Mouse (Mus musculus) gastrocnemius, adult 8-10 months (tissue): ENCODE results near the gene Ivd. TPM values are rescaled to one million over a fixed set of nuclear protein-coding genes. Genes with fewer than 3 reads are reported as not detected.
A peak's percentile ranks its signal among the peaks of the same experiment; 100 is the strongest.

Experiments
- DNase-seq, 2 experiments: peaks; one replicate each; pipeline ENCODE4 v3.0.0; 2022; ENCODE audit warnings: low spot score in 2 of 2
- total RNA-seq, 4 experiments: library from RNA; stranded (reverse); gene quantifications; 2 replicates each; pipeline ENCODE4 v1.2.4; 2022

The Ivd gene
- total RNA-seq, 4 experiments from 2014 or later = 121 to 159 (median 140) TPM

DNA sequence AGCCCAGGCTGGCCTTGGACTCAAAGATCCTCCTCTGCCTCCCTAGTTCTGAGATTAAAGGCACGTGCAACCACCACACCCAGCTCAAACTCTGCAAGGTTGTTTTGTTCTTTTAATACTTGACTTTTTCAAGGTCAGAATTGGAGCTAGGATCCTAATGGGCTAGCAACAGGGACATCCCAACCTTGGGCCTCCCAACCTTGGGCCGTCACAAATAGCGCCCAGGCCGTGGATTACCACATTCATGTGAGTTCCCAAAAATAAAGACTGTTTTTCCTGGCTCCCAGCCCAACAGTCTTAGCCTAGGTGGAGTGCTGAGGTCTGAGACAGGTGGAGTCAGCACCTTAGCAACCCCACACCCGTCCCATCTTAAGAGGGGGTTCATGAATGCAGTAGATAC lies 20.2 kb downstream of the Ivd start:
- DNase-seq = no peak

DNA sequence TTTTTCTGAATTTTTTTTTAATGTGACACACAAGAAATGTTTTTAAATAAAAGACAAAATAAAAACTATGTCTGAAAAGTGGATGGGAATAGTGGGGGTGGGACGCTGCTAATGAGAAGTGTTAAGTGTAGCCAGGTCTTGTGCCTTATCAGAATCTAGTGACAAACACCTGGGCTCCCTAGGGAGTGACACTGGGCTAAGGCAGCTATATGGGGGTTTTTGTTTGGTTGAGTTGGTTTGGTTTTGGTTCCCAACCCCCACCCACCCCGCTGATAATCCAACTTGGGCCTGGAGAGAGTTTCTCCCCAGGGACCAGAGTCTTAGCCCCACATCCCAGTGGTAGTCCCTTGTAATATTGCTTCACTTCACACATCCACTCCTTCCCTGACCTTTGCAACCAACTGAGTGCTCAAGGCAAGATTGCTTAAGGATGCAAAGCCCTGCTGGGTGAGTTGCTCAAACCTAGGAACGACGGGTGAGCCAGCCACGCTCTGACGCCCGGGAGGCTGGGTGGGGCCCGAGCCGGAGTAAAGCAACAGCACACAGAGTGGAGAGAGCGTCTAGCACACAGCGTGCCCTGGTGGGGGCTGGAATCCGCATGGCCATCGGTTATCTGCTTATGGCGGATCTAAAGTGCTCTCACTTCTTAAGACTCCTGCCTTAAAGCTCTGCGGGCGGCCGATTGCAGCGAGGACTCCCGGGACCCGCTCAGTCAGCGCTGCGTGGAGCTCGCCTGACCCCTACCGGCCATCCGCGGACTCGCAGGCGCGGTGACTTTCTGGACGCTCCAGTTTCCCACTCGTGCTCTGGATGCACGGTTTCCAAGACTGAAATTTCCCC lies 21.3 kb downstream of the Ivd start:
- DNase-seq = peak; percentile 71 to 73

DNA sequence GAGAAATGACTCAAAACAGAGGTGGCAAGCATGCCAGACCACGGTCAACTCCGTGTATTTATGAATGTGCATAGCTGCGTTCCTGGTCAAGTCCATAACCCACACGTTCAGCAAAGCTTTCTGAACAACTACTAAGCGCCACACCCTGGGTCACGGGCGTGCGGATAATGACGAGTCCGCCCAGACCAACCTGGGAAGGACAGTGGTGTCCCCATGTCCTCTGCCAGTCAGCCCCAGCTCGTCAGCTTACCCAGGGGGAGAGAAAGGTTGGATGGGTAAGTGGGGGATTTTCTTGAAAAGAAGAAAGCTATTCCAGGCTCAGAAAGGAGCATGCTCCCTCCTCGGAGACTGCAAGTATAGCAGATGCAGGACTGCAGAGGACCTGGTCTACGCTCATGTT lies 25.7 kb downstream of the Ivd start:
- no peak for DNase-seq

DNA sequence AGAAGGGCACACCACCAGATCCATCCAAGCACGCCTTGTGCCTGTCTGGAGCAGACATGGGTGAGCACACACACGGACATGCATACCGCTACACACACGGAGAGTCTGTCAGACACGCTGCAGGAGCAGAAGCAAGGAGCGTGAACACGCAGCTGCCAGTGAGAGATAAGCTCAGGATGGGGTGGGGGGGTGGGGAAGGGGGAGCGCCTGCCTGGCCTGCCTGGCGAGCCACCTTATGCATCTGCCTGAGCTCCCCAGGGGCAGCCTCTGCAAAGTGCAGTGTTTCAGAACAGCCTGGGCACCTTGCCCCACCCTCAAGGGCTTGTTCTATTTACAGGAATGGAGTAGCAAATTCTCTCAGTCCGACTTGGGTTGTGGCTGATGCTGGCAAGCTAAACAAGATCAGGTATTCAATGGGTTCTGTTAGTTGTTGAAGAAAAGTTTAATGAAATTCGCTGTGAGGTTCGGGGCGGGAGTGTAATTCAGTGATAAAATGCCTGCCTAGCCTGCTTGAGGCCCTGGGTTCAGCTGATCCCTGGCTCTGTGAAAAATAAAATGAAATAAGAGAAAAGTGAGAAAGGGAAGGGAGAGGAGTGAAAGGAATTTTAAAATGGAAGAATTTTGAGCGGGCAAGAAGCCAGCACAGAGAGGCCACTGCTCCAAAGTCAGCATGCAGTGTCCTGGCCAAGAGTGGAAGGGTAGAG lies 26.2 kb downstream of the Ivd start:
- DNase-seq = peak in 1 of 2 experiments; percentile 52

DNA sequence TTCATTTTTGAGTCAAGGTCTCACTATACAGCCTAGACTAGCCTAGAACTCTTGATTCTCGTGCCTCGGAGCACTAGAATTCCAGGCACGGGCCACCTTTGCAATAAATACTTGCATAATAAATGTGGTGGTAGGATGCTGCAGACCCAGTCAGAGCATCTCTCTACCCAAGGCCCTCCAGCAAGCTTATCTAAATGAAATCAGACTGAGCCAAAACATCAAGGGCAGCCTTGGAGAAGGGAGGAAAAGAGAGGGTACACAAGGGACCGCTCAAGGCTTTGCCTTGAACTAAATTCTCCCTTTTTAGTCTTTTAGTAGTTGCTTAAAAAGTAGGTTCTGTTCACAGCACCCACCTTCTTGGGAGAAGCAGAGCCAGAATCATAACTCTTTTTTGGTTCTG lies 29.4 kb downstream of the Ivd start:
- DNase-seq = no peak

DNA sequence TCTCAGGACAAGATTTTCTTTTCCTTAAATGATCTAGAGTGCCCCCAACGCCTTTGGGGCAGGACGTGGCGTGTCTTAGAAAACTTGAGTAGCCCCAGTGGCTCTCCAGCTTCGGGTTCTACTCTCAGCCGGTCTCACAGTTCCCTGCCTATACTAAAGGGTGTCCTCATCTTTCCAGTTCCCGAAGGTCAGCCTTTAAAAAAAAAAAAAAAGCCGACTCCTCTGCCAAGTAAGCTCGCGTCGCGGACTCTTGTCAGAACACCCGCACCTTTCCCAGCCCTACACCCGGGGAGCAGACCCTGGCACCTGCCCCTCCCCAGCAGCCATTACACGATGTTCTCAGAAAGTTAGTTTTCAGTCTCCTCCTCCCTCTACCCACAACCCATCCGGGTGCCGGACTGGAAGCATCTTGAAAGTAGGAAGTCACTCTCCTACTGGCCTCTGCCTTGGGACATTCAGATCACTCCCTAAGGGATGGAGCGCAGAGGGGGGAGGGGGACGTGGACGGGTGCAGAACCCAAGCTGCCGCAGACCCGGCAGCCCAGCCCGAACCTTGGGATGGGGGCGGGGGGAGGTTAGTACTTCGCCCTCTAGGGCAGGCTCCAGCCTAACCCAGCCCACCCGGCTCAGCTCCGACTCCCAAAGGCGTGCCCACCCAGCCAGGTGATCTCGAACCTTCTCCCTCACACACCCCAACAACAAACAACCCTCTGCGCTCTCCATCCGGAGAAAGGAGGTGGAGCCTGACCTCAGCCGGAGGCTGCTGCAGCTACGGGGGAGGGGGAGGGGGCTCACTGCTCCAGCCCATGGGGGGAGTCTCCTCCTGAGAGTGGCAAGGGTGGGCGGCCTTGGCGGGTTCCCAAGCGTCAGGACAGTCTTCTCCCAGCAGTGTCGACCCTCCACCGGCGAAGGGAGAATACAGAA lies 34.5 kb downstream of the Ivd start:
- DNase-seq = no peak

DNA sequence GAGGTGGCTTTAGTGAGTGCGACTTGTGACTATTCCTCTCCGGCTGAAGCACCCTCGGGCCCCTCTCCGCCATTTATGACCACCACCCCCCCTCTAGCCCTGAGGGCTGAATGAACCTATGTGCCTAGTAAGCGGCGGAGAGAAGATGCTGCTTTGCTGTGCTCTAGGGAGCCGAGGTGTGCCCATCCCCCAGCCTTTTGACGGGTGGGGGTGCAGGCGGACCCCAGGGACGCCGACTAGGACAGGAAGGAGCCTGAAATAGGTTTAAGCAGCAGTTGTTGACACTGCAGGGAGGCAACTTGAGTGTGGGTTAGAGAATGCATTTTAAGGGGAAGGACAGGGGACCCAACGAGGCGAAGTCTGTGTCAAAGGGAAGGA lies 35.1 kb downstream of the Ivd start:
- no peak for DNase-seq

DNA sequence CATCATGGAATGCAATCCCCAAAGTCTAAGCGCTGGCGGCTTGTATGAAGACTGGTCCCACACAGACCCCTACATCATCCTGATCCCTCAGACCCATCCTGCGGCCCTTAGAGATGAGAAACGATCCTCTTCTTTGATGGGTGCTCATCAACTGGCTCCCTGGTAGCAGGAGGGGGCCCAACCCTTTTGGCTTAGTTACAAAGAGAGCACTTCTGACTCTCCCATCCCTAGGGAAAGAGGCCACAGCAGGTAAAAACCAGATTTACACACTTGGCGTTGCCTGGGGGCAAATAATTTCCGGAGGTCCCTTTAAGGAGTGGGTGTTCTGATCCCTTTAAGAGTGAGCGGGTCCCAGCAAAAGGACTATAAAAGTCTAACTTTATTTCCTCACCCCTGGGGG lies 35.6 kb downstream of the Ivd start:
- no peak for DNase-seq

DNA sequence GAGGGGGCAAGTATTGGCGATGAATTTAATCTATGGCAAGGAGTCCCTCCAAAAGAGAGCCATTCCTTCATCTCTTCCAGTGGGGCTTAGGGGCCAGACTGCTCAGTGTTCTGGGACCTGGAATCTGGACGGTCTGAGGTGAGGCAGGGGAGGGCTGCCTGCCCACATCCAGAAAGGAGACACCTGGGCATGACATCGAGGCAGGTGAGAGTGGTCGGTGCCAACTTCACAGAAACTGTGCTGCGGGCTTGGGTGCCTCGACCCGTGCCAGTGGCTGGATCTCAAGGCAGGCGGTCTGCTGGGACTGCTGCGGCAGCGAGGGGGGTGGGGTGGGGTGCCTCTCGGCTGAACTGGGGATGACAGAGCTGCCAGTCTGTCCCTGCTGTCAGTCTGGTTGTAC lies 36.1 kb downstream of the Ivd start:
- DNase-seq = no peak

DNA sequence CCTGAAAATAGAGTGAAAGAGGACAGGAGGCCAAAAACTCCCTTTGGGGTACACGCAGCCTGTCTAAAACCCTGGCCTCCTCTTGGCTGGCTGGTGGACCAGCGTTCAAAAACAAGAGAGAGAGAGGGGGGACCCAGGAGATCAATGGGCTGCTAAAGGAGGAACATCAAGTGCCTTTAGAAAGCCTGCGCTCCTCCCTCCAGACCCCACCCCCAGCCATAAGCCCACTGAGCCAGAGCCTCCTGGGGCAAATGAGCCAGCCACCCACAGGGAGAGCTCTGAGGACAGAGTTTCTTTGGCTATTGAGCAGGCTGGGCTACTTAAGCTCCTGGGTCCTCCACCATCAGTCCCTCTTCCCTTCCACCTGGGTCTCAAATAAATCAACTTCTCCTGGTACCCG lies 37.0 kb downstream of the Ivd start:
- no peak for DNase-seq

DNA sequence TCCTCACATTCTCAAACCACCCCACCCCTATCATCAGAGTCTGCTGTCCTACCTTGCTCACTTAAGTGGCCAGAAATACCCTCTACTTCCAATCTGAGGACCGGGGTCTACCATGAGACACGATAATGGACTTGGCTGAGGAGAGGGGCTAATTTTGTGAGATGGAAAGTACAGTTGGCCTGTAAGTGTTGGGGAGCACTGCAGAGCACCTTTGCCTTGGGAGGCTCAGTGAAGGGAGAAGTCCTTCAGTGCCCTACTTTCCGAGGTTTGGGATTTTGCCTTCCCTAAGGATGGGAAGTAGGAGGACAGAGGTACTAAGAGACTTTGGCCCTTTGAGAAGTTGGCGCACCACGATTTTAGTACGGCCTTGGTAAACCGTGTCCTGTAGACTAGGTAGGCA lies 37.6 kb downstream of the Ivd start:
- DNase-seq = no peak

DNA sequence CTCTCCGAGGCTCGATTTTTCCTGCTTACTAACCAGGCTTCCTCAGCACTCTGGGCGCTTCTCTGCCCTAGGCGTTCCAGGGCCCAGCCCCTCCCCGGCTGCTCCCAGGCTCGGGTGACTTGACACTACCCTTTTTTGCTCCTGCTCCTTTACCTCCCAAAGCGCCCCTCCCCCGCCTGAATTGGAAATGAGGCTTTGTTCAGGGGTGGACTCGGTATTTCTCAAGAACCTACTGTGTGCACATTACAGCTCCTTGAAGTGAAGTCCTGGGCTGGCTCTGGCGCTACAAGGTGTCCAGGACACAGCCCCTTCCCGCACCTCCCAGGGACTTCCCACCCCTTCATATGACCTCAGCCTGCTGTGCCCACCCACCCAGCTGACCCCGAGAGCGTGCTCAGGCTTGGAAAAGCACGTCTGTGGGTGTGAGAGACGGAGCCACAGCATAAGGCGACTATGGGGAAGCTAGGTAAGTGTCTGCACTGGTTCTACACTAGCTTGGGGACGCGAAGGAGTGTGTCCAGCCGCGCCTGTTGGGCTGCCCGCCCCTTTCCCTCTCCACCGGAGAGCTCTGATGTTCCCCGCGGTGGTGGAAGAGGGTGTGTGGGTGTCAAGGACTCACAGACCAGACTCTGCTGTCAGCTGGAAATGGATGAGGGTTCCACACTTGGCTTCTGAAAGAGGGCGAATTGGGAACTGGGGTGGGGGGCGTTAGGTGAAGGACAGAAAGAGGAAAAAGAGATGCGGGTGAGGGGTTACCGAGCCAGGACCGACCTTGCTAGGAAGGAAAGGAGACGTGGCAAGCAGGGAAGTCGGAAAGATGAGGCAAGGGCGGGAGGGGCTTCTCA lies 38.4 kb downstream of the Ivd start, which contains the start of gene Bahd1:
Bahd1 (plus strand) TSS at position 397 of the 845 bp plus-strand sequence.
- no peak for DNase-seq

DNA sequence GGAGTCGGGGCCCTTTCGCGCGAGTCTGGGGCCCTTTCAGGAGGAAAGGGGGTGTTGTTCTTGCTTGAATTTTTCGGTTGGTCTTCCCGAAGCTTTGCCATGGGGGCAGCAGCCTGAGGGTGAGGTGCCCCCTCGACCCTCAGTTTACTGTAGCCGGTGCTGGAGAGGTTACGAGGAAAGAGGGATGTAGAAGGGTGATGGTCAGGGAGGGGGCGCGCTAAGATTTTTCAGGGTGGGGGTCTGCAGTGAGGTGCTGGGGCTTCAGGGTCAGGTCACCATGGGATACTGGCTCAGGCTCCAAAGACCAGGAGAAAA lies 39.0 kb downstream of the Ivd start:
- DNase-seq = no peak

DNA sequence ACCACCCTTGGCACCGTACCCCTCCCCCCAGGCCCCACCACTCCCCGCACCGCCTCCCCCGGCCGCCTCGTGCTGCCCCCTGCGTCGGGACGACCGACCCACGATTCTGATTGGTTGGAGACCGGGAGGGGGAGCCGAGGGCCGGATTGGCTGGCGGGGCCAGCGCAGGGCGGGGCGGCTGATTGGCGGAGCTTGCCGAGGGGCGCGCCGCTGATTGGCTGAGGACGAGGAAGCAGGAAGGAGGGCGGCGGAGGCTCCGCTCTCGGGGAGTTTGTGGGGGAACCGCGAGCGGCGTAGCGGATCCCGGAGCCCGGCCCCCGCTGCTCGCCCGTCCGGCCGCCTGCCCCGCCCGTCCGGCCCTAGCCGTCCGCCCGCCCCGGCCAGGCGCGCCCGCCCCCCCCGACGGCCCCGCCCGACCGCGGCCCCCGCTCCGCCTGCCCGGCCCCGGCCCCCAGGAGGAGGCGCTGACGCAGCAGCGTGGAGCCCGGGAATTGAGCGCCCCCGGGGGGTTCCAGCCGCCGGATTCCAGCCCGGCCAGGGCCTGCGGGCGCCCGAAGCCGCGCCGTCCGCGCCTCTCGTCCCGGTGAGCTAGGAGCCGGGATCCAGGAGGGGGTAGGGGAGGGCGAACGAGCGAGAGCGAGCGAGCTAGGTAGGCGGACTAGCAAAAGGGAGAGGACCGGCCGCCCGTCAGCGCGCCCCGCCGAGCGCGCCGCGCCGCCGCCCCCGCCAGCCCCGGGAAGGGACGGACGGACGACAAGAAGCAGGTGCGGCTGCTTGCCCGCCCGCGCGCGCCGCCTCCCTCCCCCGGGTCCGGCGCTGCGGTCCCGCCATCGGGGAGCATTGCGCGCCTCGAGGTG lies 39.6 kb downstream of the Ivd start:
- peak; percentile 94 to 95 for DNase-seq

DNA sequence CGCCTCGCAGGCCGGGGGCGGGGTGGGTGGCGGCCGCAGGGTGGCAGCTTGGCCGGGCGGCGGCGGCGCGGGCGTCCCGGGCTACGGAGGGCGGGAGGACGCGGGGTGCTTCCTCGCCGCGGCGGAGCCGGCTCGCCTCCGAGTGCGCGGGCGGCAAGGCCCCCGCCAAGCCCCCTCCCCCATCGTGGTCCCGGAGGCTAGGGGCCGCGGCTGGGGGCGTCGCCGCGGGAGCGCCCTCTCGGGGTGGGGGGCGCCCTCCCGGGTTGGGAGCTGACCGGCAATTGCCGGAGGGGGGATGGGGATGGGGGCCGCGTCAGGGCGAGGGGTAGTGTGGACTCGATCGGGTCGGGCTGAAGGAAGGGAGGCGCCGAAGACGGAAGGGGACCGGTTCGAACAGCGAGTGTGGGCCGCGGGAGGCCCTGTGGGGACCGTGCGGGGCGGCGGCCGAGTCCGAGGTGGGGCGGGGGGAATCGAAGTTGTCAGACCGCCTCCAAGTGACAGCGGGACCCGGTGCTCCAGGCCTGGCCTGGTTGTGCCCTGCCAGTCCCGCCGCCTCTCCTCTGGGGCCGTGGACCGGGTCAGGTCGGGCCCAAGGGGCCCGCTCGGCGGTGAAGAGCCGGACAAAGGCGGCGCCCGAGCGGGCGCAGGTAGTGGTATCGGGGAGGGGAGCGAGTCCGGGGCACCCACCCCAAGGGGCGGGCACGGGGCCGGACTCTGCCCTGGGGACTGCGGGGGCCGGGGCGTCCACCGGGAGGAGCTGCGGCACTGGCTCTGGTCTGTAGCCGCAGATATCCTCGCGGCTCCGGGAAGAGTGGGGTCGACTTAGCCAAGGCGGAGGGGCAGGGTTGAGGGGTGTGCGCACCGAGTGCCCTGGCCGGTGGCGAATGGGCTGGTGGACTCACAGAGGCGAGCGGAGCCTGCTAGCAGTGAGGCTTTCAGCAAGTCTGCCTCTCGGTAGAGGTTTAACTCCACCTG lies 40.6 kb downstream of the Ivd start:
- peak in 1 of 2 experiments; percentile 29 for DNase-seq

DNA sequence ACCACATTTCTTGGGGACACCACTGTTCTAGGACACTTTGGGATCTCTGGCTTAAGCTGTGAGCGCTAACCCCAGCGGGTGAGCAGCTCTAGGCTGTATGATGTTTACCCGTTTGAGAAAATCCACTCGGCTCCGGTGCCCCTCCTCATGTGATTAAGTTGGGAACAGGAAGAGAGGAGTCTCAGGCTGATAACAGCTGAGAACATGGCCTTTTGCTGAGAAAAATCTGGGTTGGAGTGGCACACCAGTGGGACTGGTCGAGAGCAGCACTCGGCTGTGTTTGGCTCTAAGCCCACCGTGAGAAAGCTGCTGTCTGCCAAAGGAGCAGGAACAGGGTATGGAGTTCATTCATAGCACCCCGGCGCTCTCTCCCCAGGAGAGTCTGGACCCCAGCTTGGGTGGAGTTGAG lies 41.6 kb downstream of the Ivd start:
- no peak for DNase-seq

DNA sequence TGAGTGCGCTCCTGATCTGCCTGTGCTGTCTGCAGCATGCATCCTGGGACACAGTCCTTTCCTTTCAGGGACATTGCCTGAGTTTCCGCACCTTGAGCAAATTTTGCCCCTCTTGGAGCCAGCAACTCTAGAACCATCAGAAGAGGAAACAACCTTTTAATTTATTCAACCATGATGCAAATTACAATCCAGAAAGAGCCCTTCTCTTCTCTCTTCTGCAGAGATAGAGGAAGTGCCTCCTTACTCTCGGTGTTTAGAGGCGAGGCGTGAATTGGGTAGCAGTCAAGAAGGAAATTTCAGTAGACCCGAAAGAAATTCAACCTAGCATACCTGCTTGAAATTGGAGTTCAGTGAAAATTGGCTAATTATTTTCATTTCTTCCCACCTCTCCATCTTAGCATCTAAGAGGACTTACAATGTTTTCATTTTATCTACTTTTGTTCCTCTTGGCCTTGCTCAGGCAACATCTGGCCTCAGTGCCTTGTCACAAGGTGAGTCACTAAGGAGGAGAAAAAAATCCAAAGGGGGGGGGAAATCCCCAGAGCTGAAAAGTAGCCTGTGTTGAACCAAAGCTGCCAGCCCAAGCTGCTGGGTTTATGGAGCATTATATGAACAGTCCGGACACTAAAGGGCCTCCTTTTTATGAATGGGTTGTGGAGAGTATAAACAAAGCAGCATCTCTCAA lies 43.8 kb downstream of the Ivd start:
- no peak for DNase-seq

DNA sequence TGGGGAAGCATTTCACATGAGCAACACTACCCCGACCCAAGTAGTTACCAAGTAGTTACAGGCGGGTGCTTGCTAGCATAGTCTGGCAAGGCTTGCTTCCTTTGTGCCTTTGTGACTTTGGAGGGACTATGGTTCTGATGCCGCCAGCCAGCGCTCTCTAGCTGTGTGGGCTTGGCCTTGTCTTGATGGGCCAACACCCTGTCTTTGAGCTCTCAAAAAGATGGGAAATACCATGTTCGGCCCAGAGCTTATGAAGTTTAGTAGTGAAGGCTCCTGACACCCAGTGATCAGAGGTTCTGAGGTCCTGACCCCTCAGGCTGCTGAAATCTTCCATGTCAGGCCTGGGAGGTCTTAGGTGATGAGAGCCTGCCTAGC lies 44.4 kb downstream of the Ivd start:
- DNase-seq = no peak
